Mouse (Mus musculus) embryonic fibroblast, embryonic 13.5 days (primary cell): Measurements from ENCODE around the gene Rab14.

Experiments
- CTCF ChIP-seq: IDR thresholded peaks from 2 replicates; pipeline ENCODE4 v1.5.1; 2011; ENCODE audit warnings: mild to moderate bottlenecking, control low read depth, low read length, moderate library complexity, borderline replicate concordance; ENCODE audit not compliant: insufficient read depth
- POLR2A ChIP-seq: IDR thresholded peaks from 2 replicates; pipeline ENCODE4 v1.6.1; 2011; ENCODE audit warnings: low read depth, mild to moderate bottlenecking, control low read depth, low read length, moderate library complexity

- no peak for TF ChIP-seq POLR2A
- no peak for TF ChIP-seq CTCF
Observed at GRCm38 (mm10) chr2:35188929-35189328, 12.0 kb downstream of the Rab14 start.
